Mouse (Mus musculus): ENCODE measurements around the gene Elmo3. TPM values are rescaled to one million over a fixed set of nuclear protein-coding genes. Genes with fewer than 3 reads are reported as not detected.
A peak's percentile ranks its signal among the peaks of the same experiment; 100 is the strongest.

Elmo3 gene
- polyA plus RNA-seq, 1 experiment from 2014 or later, result 3.5 TPM

DNA sequence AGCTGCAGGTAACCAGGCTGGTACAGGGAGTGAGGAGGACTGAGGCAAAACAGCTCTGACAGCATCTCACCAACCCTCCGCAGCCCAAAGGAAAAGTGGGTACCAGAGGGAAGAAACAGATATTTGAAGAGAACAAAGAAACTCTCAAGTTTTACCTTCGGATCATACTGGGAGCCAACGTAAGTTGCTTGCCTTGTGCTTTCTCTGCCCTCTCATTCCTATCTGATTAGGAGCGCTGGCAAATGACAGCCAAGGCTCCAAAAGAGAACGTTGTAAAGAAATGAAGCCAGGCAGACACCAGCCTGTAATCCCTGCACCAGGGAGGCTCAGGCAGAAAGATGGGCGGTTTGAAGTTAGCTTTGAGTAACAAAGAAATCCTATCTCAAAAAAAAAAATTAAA lies 21.6 kb downstream of the Elmo3 start:
- Histone ChIP-seq H3K36me3 (replicated peaks) (peaks cover 55% of the 10 kb centered on the region), H3K4me1 (peaks cover 21% of the 10 kb centered on the region), H3K9me3 (no peaks in the 10 kb centered on the region), H3K4me3 (peak overlapping the region; percentile 84), H3K27ac (replicated peaks) (peak overlapping the region; percentile 88), H3K27me3 (replicated peaks; ENCODE audit: low read depth, poor library complexity, severe bottlenecking) (no peaks in the 10 kb centered on the region)
- DNase-seq (ENCODE audit: low spot score), result no peak
- 45% methylated on average over 6 of the region's 6 CpGs for WGBS

DNA sequence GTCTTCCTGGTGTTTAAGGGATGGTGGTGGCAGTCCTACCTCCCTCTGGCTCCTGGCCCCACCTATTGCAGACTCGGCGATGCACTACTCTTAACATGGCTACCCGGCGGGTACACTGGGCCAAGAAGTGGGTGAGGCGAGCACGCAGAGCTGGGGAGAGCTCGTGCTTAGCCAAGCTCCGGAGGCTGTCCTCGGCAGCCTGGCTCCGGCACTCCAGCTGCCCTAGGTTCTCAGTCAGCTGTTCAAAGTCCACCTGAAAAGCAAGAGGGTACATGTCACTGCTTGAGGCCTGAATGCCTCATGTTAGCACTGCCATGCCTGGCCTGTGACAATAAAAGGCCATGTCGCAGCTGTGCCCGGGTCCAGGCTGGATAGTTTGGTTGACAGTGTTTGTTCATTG lies 24.9 kb downstream of the Elmo3 start:
- no peaks in the 10 kb centered on the region for H3K27me3 ChIP-seq (replicated peaks; ENCODE audit: low read depth, poor library complexity, severe bottlenecking)
- no peak overlapping the region for H3K27ac ChIP-seq (replicated peaks)
- peaks cover 13% of the 10 kb centered on the region for H3K4me1 ChIP-seq
- peaks cover 79% of the 10 kb centered on the region for H3K36me3 ChIP-seq (replicated peaks)
- 95% methylated on average over 12 of the region's 12 CpGs for WGBS
- no peaks in the 10 kb centered on the region for H3K9me3 ChIP-seq
- no peak overlapping the region for H3K4me3 ChIP-seq
- DNase-seq (ENCODE audit: low spot score), result no peak

DNA sequence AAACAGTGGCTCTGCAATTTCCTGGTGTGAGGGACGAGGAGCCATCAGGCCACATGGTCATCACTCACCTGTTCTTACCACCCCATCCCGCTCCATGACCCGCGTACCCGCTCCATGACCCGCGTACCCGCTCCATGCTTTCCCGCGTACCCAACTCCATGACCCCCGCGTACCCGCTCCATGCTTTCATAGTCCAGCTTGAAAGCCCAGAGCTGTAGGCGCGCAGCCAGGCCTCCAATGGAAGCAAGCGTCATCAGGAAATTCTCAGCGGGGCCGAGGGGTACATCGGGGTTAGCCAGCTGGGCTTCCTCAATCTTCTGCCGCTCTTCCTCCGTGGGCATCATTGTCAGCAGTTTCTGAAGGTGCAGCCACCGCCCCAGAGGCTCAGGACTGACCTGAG lies 26.1 kb downstream of the Elmo3 start:
- Histone ChIP-seq H3K27ac (replicated peaks) (no peak overlapping the region), H3K4me3 (no peak overlapping the region), H3K27me3 (replicated peaks; ENCODE audit: low read depth, poor library complexity, severe bottlenecking) (no peaks in the 10 kb centered on the region), H3K4me1 (peaks cover 9% of the 10 kb centered on the region), H3K9me3 (no peaks in the 10 kb centered on the region), H3K36me3 (replicated peaks) (peaks cover 90% of the 10 kb centered on the region)
- 94% methylated on average over 22 of the region's 22 CpGs for WGBS
- no peak for DNase-seq (ENCODE audit: low spot score)

DNA sequence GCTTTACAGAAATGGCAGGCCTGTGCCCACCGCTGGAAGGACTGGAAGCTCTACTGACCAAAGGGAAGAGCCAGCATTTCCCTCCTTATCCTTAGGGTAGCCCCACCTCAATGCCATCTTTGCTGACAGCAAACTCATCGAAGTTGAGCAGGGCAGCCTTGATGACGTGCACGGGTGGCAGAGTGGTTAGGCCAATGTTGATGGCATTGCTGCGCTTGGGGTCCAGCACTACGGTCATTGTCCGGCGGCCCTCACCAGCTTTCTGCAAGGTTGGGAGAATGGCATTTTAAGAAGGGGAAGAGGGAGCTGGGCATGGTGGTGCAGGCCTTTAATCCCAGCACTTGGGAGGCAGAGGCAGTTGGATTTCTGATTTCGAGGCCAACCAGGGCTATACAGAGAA lies 26.5 kb downstream of the Elmo3 start:
- no peak overlapping the region for H3K4me3 ChIP-seq
- H3K4me1 ChIP-seq, result peaks cover 7% of the 10 kb centered on the region
- DNase-seq (ENCODE audit: low spot score), result no peak
- WGBS, result 93% methylated on average over 9 of the region's 9 CpGs
- no peak overlapping the region for H3K27ac ChIP-seq (replicated peaks)
- H3K27me3 ChIP-seq (replicated peaks; ENCODE audit: low read depth, poor library complexity, severe bottlenecking), result no peaks in the 10 kb centered on the region
- H3K36me3 ChIP-seq (replicated peaks), result peaks cover 95% of the 10 kb centered on the region
- H3K9me3 ChIP-seq, result no peaks in the 10 kb centered on the region

DNA sequence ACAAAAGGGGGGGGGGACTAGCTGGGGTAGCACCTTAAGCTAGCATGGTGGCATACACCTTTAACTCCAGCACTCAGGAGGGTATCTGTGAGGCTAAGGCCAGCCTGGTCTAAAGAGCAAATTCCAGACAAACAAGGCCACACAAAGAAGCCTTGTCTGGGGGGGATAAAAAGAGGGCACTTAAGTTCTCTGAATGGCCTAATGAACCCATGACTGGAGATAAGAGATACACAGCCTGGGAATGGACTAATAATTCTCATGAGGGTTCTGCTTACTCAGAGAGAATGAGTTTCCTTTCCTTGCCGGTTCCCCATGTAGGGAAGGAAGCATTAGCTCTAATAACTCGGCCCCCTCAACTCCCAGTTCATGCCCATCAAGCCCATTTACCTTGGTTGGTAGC lies 27.1 kb downstream of the Elmo3 start:
- H3K27ac ChIP-seq (replicated peaks), result no peak overlapping the region
- H3K36me3 ChIP-seq (replicated peaks), result peaks cover 98% of the 10 kb centered on the region
- DNase-seq (ENCODE audit: low spot score), result no peak
- no peaks in the 10 kb centered on the region for H3K9me3 ChIP-seq
- WGBS, result 73% methylated on average over 2 of the region's 2 CpGs
- H3K27me3 ChIP-seq (replicated peaks; ENCODE audit: low read depth, poor library complexity, severe bottlenecking), result 0 out of 2 replicates have a peak, but pooled peaks cover 3% of the 10 kb centered on the region
- peaks cover under 1% of the 10 kb centered on the region for H3K4me1 ChIP-seq
- H3K4me3 ChIP-seq, result no peak overlapping the region

DNA sequence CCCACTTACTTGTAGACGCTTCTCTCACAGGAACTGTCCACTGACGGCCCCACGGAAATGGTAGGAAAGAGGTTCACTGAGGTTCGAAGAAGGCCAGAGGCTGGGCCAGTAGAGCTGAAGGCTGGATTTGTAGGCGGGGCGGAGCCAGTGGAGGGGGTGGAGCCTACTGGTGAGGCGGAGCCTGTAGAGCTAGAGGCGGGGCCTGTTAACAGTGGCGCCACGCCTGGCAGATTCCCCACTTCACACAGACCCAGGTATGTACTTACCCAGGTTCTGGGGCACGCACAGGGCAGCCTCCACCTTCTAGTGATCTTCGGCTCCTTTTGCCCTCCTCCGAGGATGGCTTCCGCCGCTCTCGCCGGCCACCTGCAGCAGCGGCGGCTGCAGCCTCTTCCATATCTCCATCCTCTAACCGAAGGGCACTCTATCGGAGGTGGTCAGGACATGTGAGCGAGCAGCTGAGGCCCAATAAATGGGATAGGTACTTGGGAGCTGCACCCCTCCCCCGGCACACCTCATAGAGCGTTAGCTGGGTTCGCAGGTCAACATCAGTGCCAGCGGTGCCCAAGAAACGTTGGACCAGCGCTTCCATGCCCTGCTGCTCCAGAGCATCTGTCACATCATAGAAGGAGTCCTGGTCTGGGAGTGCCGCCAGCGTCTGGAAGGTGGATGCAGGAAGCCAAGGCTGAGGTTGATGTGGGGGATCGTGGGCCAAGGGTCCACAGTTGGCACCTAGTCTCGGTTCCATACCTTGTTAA lies 31.2 kb downstream of the Elmo3 start:
- peaks cover 17% of the 10 kb centered on the region for H3K4me1 ChIP-seq
- H3K4me3 ChIP-seq, result no peak overlapping the region
- WGBS, result 50% methylated on average over 32 of the region's 32 CpGs
- no peak for DNase-seq (ENCODE audit: low spot score)
- H3K27ac ChIP-seq (replicated peaks), result no peak overlapping the region
- 0 out of 2 replicates have a peak, but pooled peaks cover 3% of the 10 kb centered on the region for H3K27me3 ChIP-seq (replicated peaks; ENCODE audit: low read depth, poor library complexity, severe bottlenecking)
- peaks cover 77% of the 10 kb centered on the region for H3K36me3 ChIP-seq (replicated peaks)
- H3K9me3 ChIP-seq, result no peaks in the 10 kb centered on the region

DNA sequence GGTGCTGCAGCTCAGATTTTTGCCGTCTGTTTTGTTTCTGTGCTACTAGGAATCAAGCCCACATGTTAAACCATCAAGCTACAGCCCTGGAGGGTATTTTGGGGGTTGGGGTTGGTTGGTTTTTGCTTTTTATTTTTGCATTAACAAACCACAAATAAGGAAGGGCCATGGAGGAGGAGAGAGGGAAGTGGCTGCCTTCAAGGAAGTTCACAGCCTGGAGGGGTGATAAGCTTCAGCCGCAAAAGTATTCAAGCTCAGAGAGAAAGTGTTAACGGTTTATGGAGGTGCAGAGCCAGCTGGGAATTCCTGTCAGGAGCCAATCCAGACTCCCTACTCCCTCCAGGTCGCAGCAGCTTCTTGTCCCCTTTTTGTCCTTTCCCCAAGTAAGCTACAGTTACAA lies 33.6 kb downstream of the Elmo3 start:
- Histone ChIP-seq H3K27me3 (replicated peaks; ENCODE audit: low read depth, poor library complexity, severe bottlenecking) (0 out of 2 replicates have a peak, but pooled peaks cover 3% of the 10 kb centered on the region), H3K27ac (replicated peaks) (no peak overlapping the region; the same call in 1 of the 2 replicates), H3K9me3 (no peaks in the 10 kb centered on the region), H3K36me3 (replicated peaks) (peaks cover 55% of the 10 kb centered on the region), H3K4me1 (peaks cover 18% of the 10 kb centered on the region), H3K4me3 (no peak overlapping the region)
- DNase-seq (ENCODE audit: low spot score), result no peak
- 54% methylated on average over 4 of the region's 4 CpGs for WGBS

DNA sequence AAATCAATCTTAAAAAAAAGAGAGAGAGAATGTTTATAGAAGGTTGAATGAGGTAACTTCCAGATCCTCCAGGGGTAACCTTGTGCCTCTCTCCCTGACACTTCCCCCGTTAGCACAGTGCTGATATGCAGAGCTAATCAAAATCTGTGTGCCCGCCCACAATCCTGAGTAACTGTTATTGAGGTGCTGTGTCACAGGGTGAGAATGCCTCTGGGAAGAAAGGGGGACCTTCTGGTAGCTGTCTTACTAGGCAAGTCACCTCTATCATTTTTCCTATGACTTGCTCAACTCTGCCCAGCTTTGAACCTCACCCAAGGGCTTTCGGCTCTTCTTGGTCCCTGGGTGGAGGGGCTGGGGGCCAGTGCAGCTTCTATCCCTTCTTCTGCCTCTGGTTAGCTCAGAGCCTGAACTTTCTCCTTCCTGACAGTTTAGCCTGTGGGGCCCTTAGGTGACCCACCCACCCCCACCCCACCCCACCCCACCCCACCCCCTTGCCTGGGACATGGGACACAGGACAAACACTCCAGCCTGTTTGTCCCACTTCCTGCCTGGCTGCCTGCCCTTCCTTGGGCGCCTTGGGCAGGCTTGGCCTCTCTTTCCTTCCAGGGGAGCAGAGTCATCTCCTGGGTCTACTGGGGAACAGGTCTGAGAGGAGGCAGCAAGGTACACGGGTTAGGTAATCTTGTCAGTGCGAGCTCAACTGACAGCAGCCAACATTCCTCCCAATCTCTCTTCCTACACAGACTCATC lies 34.7 kb downstream of the Elmo3 start:
- Histone ChIP-seq H3K9me3 (no peaks in the 10 kb centered on the region), H3K36me3 (replicated peaks) (peaks cover 45% of the 10 kb centered on the region), H3K27ac (replicated peaks) (no peak overlapping the region), H3K4me3 (no peak overlapping the region), H3K27me3 (replicated peaks; ENCODE audit: low read depth, poor library complexity, severe bottlenecking) (0 out of 2 replicates have a peak, but pooled peaks cover 3% of the 10 kb centered on the region), H3K4me1 (peaks cover 27% of the 10 kb centered on the region)
- WGBS, result 81% methylated on average over 6 of the region's 6 CpGs
- DNase-seq (ENCODE audit: low spot score), result no peak

DNA sequence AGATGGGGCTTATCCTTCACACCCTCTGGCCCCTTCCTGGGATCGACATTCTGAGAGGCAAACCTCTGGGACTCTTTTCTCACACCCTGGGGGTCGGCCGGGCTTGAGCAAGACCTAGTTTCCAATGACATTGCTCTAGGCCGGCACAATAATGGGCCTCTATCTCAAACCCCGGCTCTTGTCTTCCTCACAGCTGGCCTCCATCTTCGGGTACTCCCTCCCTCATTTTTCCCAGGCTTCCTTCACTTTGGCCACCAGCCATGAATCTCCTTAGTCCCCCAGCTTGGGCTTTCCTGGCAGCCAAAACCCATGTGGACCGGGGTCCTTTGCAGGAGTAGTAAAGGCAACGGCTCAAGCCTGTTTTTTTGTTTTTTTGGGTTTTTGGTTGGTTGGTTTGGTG lies 36.0 kb downstream of the Elmo3 start:
- no peak for DNase-seq (ENCODE audit: low spot score)
- H3K4me1 ChIP-seq, result peaks cover 40% of the 10 kb centered on the region
- H3K27ac ChIP-seq (replicated peaks), result no peak overlapping the region
- peaks cover 31% of the 10 kb centered on the region for H3K36me3 ChIP-seq (replicated peaks)
- 0 out of 2 replicates have a peak, but pooled peaks cover 3% of the 10 kb centered on the region for H3K27me3 ChIP-seq (replicated peaks; ENCODE audit: low read depth, poor library complexity, severe bottlenecking)
- 46% methylated on average over 8 of the region's 8 CpGs for WGBS
- no peaks in the 10 kb centered on the region for H3K9me3 ChIP-seq
- H3K4me3 ChIP-seq, result no peak overlapping the region

DNA sequence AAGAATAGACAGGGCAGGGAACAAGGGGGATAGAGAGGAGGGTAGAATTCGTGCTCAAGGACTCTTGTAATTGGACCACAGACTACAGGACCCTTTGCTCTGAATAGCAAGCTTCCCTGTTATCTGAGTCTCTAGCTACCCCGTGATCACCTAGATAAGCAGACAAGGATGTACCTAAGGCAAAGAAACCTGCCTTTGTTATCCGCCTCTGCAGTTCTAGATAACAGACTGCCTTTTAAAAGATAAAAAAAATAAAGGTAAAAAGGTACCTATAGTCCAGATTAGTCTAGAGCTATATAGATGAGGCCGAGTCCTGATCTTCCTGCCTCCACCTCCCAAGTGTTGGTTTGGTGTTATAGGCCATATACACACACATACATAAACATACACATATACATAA lies 37.4 kb downstream of the Elmo3 start:
- no peak for DNase-seq (ENCODE audit: low spot score)
- no peak overlapping the region for H3K27ac ChIP-seq (replicated peaks)
- peaks cover 52% of the 10 kb centered on the region for H3K4me1 ChIP-seq
- no peak overlapping the region for H3K4me3 ChIP-seq
- WGBS, result 77% methylated on average over 4 of the region's 4 CpGs
- no peaks in the 10 kb centered on the region for H3K9me3 ChIP-seq
- H3K27me3 ChIP-seq (replicated peaks; ENCODE audit: low read depth, poor library complexity, severe bottlenecking), result no peaks in the 10 kb centered on the region
- peaks cover 18% of the 10 kb centered on the region for H3K36me3 ChIP-seq (replicated peaks)

DNA sequence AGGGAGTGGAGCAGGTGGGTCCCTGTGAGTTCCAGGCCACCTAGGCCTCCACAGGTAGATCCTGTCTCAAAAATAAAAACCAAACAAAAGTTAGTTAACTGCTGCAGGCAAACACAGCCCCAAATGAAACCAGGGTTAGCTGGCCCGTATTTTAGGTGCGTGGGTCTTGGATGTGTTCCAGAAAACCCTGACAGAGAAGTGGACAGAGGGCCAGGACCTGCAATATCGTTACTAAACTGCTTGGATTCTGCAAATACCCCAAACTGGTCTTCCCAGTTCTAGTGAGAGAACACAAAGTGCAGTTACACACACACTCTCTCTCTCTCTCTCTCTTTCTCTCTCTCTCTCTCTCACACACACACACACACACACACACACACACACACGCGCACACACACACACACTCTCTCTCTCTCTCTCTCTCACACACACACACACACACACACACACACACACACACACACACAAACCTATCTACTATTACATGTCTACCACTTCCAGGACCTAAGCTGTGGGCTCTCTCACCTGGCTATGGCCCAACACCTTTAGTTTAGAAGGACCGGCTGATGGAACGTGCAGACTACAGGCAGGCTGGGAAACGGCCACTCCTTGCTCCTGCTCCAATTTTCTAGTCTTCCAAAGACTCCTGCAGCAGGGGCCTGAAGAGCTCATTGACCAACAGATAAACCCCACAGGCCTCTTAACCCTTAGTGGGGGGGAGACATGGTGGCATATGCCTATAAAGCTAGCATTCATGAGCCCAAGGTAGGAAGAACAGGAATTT lies 38.6 kb downstream of the Elmo3 start:
- DNase-seq (ENCODE audit: low spot score), result no peak
- H3K4me1 ChIP-seq, result peaks cover 59% of the 10 kb centered on the region
- WGBS, result 81% methylated on average over 8 of the region's 8 CpGs

More for the DNA sequence above, 38.6 kb downstream of the Elmo3 start:
- Histone ChIP-seq H3K4me3 (no peak overlapping the region), H3K27me3 (replicated peaks; ENCODE audit: low read depth, poor library complexity, severe bottlenecking) (no peaks in the 10 kb centered on the region), H3K36me3 (replicated peaks) (peaks cover 6% of the 10 kb centered on the region; the same call in 1 of the 2 replicates), H3K9me3 (no peaks in the 10 kb centered on the region), H3K27ac (replicated peaks) (no peak overlapping the region)
